Mouse (Mus musculus) hindbrain, embryonic 12.5 days (tissue): ENCODE measurements at regions not wholly inside any gene's neighbourhood (a gene's known extent, or its start where the extent isn't known, plus 50 kb on each side); places are given as distances from the start of the nearest gene placed in this dataset.
"Not testable (repeated sequence)": the region's sequence is repeated elsewhere in the genome, so short reads cannot be mapped to it uniquely, and the experiment has no call there.

Experiments used
- ATAC-seq: fragments of 200-750 bp; cut with Nextera tagmentation; 2 replicates; pipeline ENCODE4 v1.8.0; 2017; ENCODE audit warnings: moderate TSS enrichment; ENCODE audit not compliant: low FRiP score
- H3K27ac ChIP-seq: fragments of 300-500 bp; sonication (generic); 2 replicates; pipeline ENCODE4 v1.5.1; 2016; ENCODE audit warnings: mild to moderate bottlenecking
- H3K27me3 ChIP-seq: fragments of 300-500 bp; sonication (generic); 2 replicates; pipeline ENCODE4 v1.6.1; 2016; ENCODE audit warnings: mild to moderate bottlenecking
- H3K36me3 ChIP-seq: fragments of 300-500 bp; sonication (generic); 2 replicates; pipeline ENCODE4 v1.6.1; 2016; ENCODE audit warnings: mild to moderate bottlenecking
- H3K4me1 ChIP-seq: fragments of 300-500 bp; sonication (generic); 2 replicates; pipeline ENCODE4 v1.6.1; 2016
- H3K4me2 ChIP-seq: fragments of 300-500 bp; sonication (generic); replicated peaks from 2 replicates; pipeline ENCODE4 v1.6.1; 2016; ENCODE audit warnings: mild to moderate bottlenecking
- H3K4me3 ChIP-seq: fragments of 300-500 bp; sonication (generic); 2 replicates; pipeline ENCODE4 v1.5.1; 2016; ENCODE audit warnings: mild to moderate bottlenecking
- H3K9ac ChIP-seq: fragments of 300-500 bp; sonication (generic); 2 replicates; pipeline ENCODE4 v1.6.1; 2016; ENCODE audit warnings: mild to moderate bottlenecking, moderate library complexity
- H3K9me3 ChIP-seq: fragments of 300-500 bp; sonication (generic); replicated peaks from 2 replicates; pipeline ENCODE4 v1.6.1; 2016; ENCODE audit warnings: mild to moderate bottlenecking
- WGBS: fragments of 180-500 bp; shearing (Covaris S2); methylation state at CpG from one replicate; pipeline ENCODE4 v1.1.7; 2016; 5-methylcytosine and 5-hydroxymethylcytosine counted together

DNA sequence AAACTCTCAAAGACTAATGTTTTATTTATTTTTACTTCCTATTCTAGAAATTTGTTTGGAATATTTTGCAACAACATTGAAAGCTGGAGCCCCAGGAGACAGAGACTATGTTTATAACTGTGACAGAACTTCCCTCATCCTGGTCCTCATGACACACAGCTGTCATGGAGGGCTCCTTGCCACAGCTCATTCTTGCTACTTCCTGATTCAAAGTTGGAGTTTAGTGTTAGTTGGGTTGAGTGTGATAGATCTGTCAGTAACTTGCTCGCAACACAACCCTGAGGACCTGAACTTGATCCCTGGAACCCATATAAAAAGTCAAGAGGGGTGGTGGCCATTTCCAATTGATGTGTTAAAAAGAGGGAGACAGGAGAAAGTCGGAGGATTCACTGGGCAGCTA lies 328.3 kb upstream of the Nox3 start:
- Histone ChIP-seq H3K27ac (no peak overlapping the region), H3K36me3 (no peaks in the 10 kb centered on the region), H3K9ac (no peak overlapping the region), H3K27me3 (no peaks in the 10 kb centered on the region), H3K4me1 (no peaks in the 10 kb centered on the region), H3K4me2 (no peak overlapping the region), H3K9me3 (no peaks in the 10 kb centered on the region), H3K4me3 (no peak overlapping the region)
- WGBS, result 79% methylated on average over 2 of the region's 2 CpGs
- ATAC-seq, result no peak

DNA sequence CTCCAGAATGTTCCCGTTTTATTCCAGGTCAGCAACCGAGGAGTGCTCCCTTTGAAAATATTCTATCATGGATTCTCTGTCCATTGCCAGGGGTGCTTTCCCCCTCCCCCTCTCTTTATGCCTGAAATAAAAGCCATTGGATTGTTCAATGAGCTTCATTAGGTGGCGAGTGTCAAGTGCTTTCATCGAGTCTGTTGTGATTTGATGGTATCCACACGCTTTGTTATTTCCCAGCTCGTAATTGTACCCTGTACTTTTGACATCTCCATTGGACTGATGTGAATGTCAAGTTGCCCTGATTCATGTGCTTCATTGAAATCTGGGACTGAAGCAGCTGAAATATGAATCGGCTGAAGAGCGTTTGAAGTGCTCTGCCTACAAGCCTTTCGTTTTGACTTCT lies 333.1 kb upstream of the Nox3 start:
- H3K4me2 ChIP-seq, result no peak overlapping the region
- H3K9ac ChIP-seq, result no peak overlapping the region
- no peaks in the 10 kb centered on the region for H3K36me3 ChIP-seq
- no peaks in the 10 kb centered on the region for H3K9me3 ChIP-seq
- no peak for ATAC-seq
- H3K4me3 ChIP-seq, result no peak overlapping the region
- H3K4me1 ChIP-seq, result no peaks in the 10 kb centered on the region
- H3K27ac ChIP-seq, result no peak overlapping the region
- no peaks in the 10 kb centered on the region for H3K27me3 ChIP-seq
- 68% methylated on average over 9 of the region's 9 CpGs for WGBS

DNA sequence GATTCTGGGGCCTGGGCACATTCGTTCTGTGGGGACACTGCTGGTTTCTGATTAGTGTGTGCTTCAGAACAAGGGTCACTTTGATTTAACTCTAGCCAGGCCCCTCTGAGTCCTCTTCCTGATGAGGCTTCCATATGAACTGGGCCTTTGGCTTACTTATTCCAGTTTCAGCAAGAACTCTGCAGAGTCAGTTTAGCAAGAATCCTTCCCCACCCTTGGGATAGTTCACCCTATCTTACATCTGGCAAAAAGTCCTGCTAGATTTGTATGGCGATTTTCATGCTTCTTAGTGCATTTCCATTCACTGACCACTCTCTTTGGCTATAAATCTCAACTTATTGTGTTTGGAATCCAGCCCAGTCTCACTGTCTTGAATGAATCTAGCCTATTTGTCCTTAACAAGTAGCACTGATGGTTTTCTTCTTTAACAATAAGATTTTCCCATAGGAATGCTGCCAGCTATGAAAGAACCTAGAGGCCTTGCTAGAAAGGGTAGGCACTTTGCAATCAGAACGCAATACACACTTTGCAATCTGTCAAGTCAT lies 338.8 kb upstream of the Nox3 start:
- Histone ChIP-seq H3K4me2 (no peak overlapping the region), H3K27me3 (no peaks in the 10 kb centered on the region), H3K4me3 (no peak overlapping the region), H3K9me3 (no peaks in the 10 kb centered on the region), H3K4me1 (no peaks in the 10 kb centered on the region), H3K36me3 (no peaks in the 10 kb centered on the region), H3K9ac (no peak overlapping the region), H3K27ac (no peak overlapping the region)
- 73% methylated on average over 3 of the region's 3 CpGs for WGBS
- no peak for ATAC-seq

DNA sequence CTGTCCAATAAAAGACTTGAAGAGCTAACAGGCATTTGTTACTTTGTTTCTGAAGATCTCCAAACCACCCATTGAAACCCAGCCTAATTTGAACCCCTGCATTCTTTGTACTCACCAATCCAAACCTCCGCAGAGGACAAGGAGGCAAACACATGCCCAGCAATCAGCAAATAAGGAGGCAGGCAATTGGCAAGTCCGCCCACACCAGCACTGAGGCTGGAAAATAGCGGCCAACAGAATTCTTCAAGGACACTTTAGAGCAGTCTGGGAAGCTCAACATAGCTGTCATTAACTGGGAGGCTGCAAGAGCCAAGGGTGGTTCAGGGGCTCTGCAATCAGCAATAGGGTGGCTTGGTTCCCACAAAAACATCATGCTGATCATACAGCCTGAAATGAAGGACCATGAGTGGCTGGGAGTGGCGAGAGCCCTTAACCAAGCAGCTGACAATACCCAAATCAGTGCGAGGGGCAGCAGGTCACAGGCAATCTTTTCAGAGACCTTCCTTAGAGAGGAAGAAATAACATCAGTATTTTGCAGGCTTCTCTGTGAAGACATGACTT lies 344.1 kb upstream of the Nox3 start:
- Histone ChIP-seq H3K27me3 (no peaks in the 10 kb centered on the region), H3K27ac (0 out of 2 replicates have a peak overlapping the region, but pooled peaks have one; percentile 55), H3K9ac (no peak overlapping the region), H3K4me1 (peaks cover 5% of the 10 kb centered on the region), H3K4me2 (0 out of 2 replicates have a peak overlapping the region, but pooled peaks have one; percentile 3), H3K4me3 (no peak overlapping the region), H3K36me3 (no peaks in the 10 kb centered on the region), H3K9me3 (no peaks in the 10 kb centered on the region)
- ATAC-seq, result peak; percentile 61; the same call in 1 of the 2 replicates
- 21% methylated on average over 5 of the region's 5 CpGs for WGBS

DNA sequence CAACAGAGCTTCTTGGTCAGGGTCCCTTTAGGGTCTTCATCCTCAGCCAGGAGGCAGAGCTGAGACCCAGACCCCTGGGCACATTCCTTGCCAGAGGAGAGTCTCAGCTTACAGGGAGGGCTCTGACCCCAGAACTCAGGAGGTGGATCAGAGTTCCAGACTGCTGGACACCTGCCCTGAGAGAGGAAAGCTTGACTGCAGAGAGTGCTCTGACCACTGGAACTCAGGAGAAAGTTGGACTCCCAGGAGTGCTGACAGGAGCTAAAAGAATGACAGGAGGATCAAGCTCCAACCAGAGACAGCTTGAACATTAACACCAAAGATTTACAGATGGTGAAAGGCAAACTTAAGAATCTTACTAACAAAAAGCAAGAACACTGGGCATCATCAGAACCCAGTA lies 364.1 kb upstream of the Nox3 start:
- not testable (repeated sequence) for H3K27me3 ChIP-seq, H3K4me3 ChIP-seq, H3K9me3 ChIP-seq, ATAC-seq, H3K4me2 ChIP-seq, H3K27ac ChIP-seq, H3K4me1 ChIP-seq, H3K36me3 ChIP-seq, H3K9ac ChIP-seq

DNA sequence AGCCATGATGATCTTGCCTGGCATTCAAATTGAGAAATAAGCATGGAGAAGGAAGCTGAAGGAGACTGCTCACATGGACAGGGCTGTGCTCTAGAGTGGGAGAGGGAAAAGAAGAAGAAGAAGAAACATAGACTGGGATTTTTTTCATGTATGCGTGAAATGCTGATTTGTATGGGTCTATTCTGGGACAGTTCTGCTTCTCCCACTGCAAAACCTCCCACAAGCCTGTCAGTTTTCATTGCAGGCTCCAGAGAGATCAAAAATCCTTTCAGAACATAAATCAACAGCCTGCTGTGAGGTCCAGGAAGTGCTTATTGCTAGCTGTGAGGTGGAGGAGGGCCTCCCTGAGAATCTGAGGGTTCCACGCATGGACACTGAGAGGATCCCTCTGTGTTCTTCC lies 377.3 kb upstream of the Nox3 start:
- H3K9ac ChIP-seq, result no peak overlapping the region
- WGBS, result 57% methylated on average over 2 of the region's 2 CpGs
- ATAC-seq, result no peak

DNA sequence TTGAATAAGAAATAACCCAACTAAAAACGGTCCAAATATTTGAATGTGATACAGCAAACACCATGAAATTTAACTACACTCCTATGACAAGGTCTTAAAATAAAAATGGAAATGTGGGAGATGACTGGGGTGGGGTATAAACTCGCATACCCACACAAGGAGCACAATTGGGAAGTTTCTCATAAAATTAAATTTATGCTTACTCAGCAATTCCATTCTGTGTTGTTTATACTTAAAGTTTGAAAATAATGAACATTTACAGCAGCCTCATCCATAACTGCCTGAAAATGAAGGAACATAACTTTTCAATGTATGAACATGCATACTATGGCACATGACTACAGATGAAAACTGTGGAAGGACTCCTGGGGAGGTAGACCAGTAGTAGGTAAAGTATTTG lies 384.5 kb upstream of the Nox3 start:
- Histone ChIP-seq H3K9ac (no peak overlapping the region), H3K27ac (no peak overlapping the region), H3K36me3 (no peaks in the 10 kb centered on the region), H3K9me3 (no peaks in the 10 kb centered on the region), H3K27me3 (no peaks in the 10 kb centered on the region), H3K4me1 (no peaks in the 10 kb centered on the region), H3K4me3 (no peak overlapping the region), H3K4me2 (no peak overlapping the region)
- ATAC-seq, result no peak
- WGBS, result 86% methylated on average over 2 of the region's 2 CpGs

More for the DNA sequence above, 377.3 kb upstream of the Nox3 start:
- Histone ChIP-seq H3K4me3 (no peak overlapping the region), H3K4me2 (no peak overlapping the region), H3K4me1 (0 out of 2 replicates have a peak, but pooled peaks cover 4% of the 10 kb centered on the region), H3K27ac (no peak overlapping the region), H3K27me3 (no peaks in the 10 kb centered on the region), H3K36me3 (no peaks in the 10 kb centered on the region), H3K9me3 (no peaks in the 10 kb centered on the region)

DNA sequence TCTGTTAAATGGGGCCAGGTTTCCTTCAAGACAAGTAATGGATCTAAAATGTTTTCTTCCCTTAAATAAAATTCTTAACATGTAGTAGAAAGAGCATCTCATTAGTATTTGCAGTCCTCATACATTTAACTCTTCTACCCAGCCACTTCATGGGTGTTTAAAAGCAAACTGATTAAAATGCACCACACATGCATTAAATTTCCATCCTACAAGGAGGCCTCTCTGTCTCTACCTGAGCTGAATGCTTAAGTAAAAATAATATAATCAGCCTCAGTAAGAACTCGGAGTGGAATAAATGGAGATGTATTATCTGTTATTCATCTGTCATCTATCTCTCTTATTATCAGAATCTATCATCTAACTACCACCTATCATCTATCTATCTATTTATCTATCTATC lies 398.6 kb upstream of the Nox3 start:
- no peaks in the 10 kb centered on the region for H3K36me3 ChIP-seq
- no peak overlapping the region for H3K9ac ChIP-seq
- H3K9me3 ChIP-seq, result no peaks in the 10 kb centered on the region
- H3K27ac ChIP-seq, result no peak overlapping the region
- 63% methylated on average over 1 of the region's 1 CpGs for WGBS
- H3K4me3 ChIP-seq, result no peak overlapping the region
- H3K4me1 ChIP-seq, result no peaks in the 10 kb centered on the region
- ATAC-seq, result no peak
- H3K4me2 ChIP-seq, result no peak overlapping the region
- no peaks in the 10 kb centered on the region for H3K27me3 ChIP-seq

DNA sequence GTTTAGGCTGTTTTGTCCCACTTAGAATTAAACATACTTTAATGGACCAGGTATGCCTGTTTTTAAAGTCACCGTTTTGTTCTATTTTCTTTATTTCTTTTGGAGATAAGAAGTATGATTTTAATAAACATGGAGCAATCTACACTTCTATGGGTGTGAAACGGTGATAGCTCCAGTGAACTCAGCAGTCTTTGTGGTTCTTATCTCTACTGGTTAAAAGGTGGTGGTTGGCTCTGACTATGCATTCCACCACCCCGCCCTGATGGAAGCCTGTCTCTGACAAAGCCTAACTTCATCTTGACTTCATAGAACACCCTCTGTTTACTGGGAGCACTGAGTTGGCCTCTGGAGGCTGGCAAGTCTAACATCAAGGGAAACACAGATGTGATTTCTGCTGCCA lies 407.3 kb upstream of the Nox3 start:
- no peak overlapping the region for H3K4me2 ChIP-seq
- no peaks in the 10 kb centered on the region for H3K9me3 ChIP-seq
- H3K4me3 ChIP-seq, result no peak overlapping the region
- H3K9ac ChIP-seq, result no peak overlapping the region
- H3K27ac ChIP-seq, result no peak overlapping the region
- no peaks in the 10 kb centered on the region for H3K36me3 ChIP-seq
- WGBS, result 86% methylated on average over 3 of the region's 3 CpGs
- no peaks in the 10 kb centered on the region for H3K27me3 ChIP-seq
- no peak for ATAC-seq
- H3K4me1 ChIP-seq, result no peaks in the 10 kb centered on the region

DNA sequence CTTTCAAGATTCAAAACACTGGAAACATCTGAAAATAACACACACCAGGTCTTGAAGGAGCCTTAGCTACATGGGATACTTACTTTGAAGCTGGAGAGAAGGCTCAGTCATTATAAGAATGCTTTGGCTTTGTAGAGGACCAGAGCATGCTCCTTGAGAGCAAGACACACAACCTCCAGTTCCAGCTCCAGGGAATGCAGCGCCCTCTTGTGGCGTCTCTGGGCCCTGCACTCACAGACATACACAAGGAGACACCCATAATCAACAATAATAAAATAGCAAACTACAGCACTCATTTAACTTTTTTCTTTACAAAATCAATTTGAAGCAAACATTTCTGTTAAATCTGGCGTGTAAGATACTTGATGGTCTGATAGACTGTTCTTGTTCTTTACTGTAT lies 413.2 kb upstream of the Nox3 start:
- Histone ChIP-seq H3K4me1 (no peaks in the 10 kb centered on the region), H3K4me3 (no peak overlapping the region), H3K4me2 (no peak overlapping the region), H3K36me3 (no peaks in the 10 kb centered on the region), H3K9ac (no peak overlapping the region), H3K9me3 (no peaks in the 10 kb centered on the region), H3K27me3 (no peaks in the 10 kb centered on the region), H3K27ac (no peak overlapping the region)
- WGBS, result 48% methylated on average over 3 of the region's 3 CpGs
- ATAC-seq, result no peak

DNA sequence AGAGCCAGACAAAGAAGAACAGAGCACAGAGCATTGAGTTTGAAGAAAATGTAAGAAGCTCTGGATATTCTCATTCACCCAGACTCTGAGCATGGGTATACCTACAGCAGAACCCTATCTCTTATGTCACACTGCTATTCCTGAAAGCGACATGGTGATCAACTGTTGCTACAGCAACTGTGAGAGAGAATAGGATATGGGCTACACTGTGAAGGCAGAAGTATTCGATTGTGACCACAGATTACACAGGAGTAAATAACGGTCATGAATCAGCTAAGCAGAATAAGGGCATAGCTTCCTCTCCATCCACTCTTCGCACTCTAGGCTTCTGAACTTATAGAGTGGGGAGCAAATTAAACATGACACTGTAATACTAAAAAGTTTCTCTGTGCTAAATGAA lies 417.0 kb upstream of the Nox3 start:
- no peak overlapping the region for H3K27ac ChIP-seq
- no peak overlapping the region for H3K4me3 ChIP-seq
- no peak for ATAC-seq
- H3K4me2 ChIP-seq, result no peak overlapping the region
- 78% methylated on average over 4 of the region's 4 CpGs for WGBS
- H3K9me3 ChIP-seq, result no peaks in the 10 kb centered on the region
- no peaks in the 10 kb centered on the region for H3K4me1 ChIP-seq
- no peaks in the 10 kb centered on the region for H3K36me3 ChIP-seq
- no peak overlapping the region for H3K9ac ChIP-seq
- H3K27me3 ChIP-seq, result no peaks in the 10 kb centered on the region

DNA sequence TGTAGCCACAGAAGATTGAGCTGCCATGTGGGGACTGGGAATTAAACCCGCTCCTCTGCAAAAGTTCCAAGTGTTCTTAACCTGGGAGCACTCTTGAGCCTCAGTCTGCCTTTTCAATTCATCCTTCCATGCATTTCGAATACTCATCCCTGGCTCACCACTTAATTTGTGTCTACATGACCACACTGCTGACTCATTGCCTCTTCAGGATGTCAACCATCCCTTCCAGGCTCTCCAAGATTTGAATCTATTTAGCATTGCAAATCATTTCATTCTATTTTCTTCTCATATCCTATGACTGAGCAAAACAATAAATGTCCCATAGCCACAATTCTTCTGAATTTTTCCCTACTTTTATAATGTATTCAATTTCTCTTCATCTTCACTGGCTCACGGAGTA lies 420.4 kb upstream of the Nox3 start:
- Histone ChIP-seq H3K9me3 (no peaks in the 10 kb centered on the region), H3K4me3 (no peak overlapping the region), H3K4me1 (no peaks in the 10 kb centered on the region), H3K4me2 (no peak overlapping the region), H3K9ac (no peak overlapping the region), H3K27me3 (no peaks in the 10 kb centered on the region), H3K36me3 (no peaks in the 10 kb centered on the region), H3K27ac (no peak overlapping the region)
- no peak for ATAC-seq
- 83% methylated on average over 3 of the region's 3 CpGs for WGBS

DNA sequence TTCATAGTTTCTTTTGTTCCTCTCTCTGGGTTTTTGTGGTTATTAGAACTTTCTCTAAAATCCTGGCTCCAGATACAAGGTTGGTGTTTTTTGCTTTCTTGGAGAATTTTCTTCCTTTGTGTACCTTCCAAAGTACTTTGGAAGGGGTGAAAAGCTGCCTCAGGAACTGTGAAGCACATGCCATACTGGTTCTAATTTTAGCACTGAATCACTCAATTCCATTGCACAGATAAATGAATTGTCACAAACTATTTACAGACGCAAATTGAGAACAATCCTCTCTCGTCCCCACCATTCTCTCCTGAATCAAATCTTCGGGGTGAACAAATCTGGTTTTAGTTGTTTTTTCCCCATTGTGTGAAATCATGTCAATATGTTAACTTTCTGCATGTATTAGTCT lies 437.6 kb upstream of the Nox3 start:
- Histone ChIP-seq H3K9me3 (no peaks in the 10 kb centered on the region), H3K27ac (no peak overlapping the region), H3K4me2 (no peak overlapping the region), H3K4me3 (no peak overlapping the region), H3K4me1 (no peaks in the 10 kb centered on the region), H3K27me3 (no peaks in the 10 kb centered on the region), H3K9ac (no peak overlapping the region), H3K36me3 (no peaks in the 10 kb centered on the region)
- ATAC-seq, result no peak
- WGBS, result 63% methylated on average over 3 of the region's 3 CpGs
